9 mouse cellular contexts compared by ENCODE assay signal in genomic region chr9:51101756-51102425, GRCm38 (mm10). TPM values are rescaled to one million over a fixed set of nuclear protein-coding genes. Genes with fewer than 3 reads are reported as not detected.
DNase-seq lines count a peak whose midpoint lies in the region; ATAC-seq lines count a peak whose summit lies in the region.
"Had no signal": no experiment of that assay in that cellular context is flagged by ENCODE, and none has a peak within 500 bp of the region (broad histone marks: within the 10 kb centered on the region; RNA-seq: fewer than 3 reads in every experiment).

Gene 4833427G06Rik (minus strand): TSS chr9:51102078.

- intact Hi-C loops in left cerebral cortex, postnatal 36 days (cut with DNase I) = no loop called here

- ATAC-seq in CD4-positive, CD25-positive, alpha-beta regulatory T cell, adult 4 months = no peak
- ATAC-seq in forebrain, embryonic 15.5 days (replicated peaks) = peak; percentile 77
- ATAC-seq in hindbrain, embryonic 15.5 days (ENCODE audit: low FRiP score, low read depth) = peak; percentile 74; the same call in 1 of the 2 replicates
- peak; percentile 81; the same call in 1 of the 2 replicates for ATAC-seq in stomach, embryonic 14.5 days (ENCODE audit: insufficient number of reproducible peaks, insufficient read depth, low FRiP score, low read depth)

- peaks cover 14% of the 10 kb centered on the region for H3K4me1 ChIP-seq in forebrain, embryonic 15.5 days
- peaks cover 16% of the 10 kb centered on the region for H3K4me1 ChIP-seq in hindbrain, embryonic 15.5 days (replicated peaks)
- no peaks in the 10 kb centered on the region; the same call in 1 of the 2 replicates for H3K4me1 ChIP-seq in stomach, embryonic 14.5 days (ENCODE audit: control insufficient read depth, insufficient read depth, low read length)

- peak within 1 kb of the TSS; percentile 98 for H3K4me2 ChIP-seq in forebrain, embryonic 15.5 days (replicated peaks)
- peak within 1 kb of the TSS; percentile 100 for H3K4me2 ChIP-seq in hindbrain, embryonic 15.5 days
- peak within 1 kb of the TSS; percentile 37 for H3K4me2 ChIP-seq in stomach, embryonic 14.5 days (replicated peaks; ENCODE audit: low read depth, low read length)

- H3K36me3 ChIP-seq in forebrain, embryonic 15.5 days = no peaks in the 10 kb centered on the region
- H3K36me3 ChIP-seq in hindbrain, embryonic 15.5 days = no peaks in the 10 kb centered on the region
- H3K36me3 ChIP-seq in stomach, embryonic 14.5 days (ENCODE audit: control insufficient read depth, insufficient read depth, low read length) = no peaks in the 10 kb centered on the region

- peak within 1 kb of the TSS; percentile 55 for H3K4me3 ChIP-seq in forebrain, embryonic 15.5 days
- H3K4me3 ChIP-seq in hindbrain, embryonic 15.5 days = peak within 1 kb of the TSS; percentile 58; the same call in 1 of the 2 replicates
- peak within 1 kb of the TSS; percentile 16 for H3K4me3 ChIP-seq in stomach, embryonic 14.5 days (ENCODE audit: low read depth, low read length)

- no peaks in the 10 kb centered on the region for H3K9me3 ChIP-seq in forebrain, embryonic 15.5 days
- no peaks in the 10 kb centered on the region for H3K9me3 ChIP-seq in hindbrain, embryonic 15.5 days
- H3K9me3 ChIP-seq in stomach, embryonic 14.5 days (ENCODE audit: control insufficient read depth, low read depth, low read length) = no peaks in the 10 kb centered on the region

- peak; percentile 29 for DNase-seq in CD4-positive, CD25-positive, alpha-beta regulatory T cell, adult 2 months (ENCODE audit: low read depth, low spot score)
- peak; percentile 27 for DNase-seq in cerebellum, adult 11-12 months
- peak; percentile 10 to 17 for DNase-seq in left cerebral cortex, postnatal 36 days (ENCODE audit: low spot score in 2 of 2)
- DNase-seq in mesoderm, embryonic 11.5 days (ENCODE audit: low read depth, low spot score) = peak; percentile 86

- H3K27me3 ChIP-seq in forebrain, embryonic 15.5 days = peaks cover 17% of the 10 kb centered on the region; the same call in 1 of the 2 replicates
- H3K27me3 ChIP-seq in hindbrain, embryonic 15.5 days = peaks cover 9% of the 10 kb centered on the region
- H3K27me3 ChIP-seq in stomach, embryonic 14.5 days (ENCODE audit: control insufficient read depth, insufficient read depth, low read length) = no peaks in the 10 kb centered on the region

- no peak within 1 kb of the TSS for H3K27ac ChIP-seq in forebrain, embryonic 15.5 days (replicated peaks)
- no peak within 1 kb of the TSS for H3K27ac ChIP-seq in hindbrain, embryonic 15.5 days (replicated peaks)
- H3K27ac ChIP-seq in stomach, embryonic 14.5 days (ENCODE audit: low read length) = no peak within 1 kb of the TSS

- WGBS in forebrain, embryonic 15.5 days = 9% methylated on average over 27 of the region's 27 CpGs
- 8% methylated on average over 27 of the region's 27 CpGs for WGBS in hindbrain, embryonic 15.5 days
- WGBS in stomach, embryonic 14.5 days = 10% methylated on average over 27 of the region's 27 CpGs

- H3K9ac ChIP-seq in forebrain, embryonic 15.5 days (replicated peaks) = peak within 1 kb of the TSS; percentile 19; the same call in 1 of the 2 replicates
- no peak within 1 kb of the TSS for H3K9ac ChIP-seq in hindbrain, embryonic 15.5 days
- no peak within 1 kb of the TSS for H3K9ac ChIP-seq in stomach, embryonic 14.5 days (replicated peaks; ENCODE audit: low read depth, low read length)

RNA-seq across cellular contexts. Expression of gene 4833427G06Rik, which starts in this region (rescaled TPM):
- polyA plus RNA-seq in CD4-positive, CD25-positive, alpha-beta regulatory T cell, adult 4 months (2017; shearing (Covaris generic)) = not detected
- polyA plus RNA-seq in forebrain, embryonic 15.5 days (2015; fragmentation: Nextera tagmentation; extraction: Ambion mirVana) = 0.32 and 1.1 TPM in 2 replicates
- polyA plus RNA-seq in hindbrain, embryonic 15.5 days (2015; fragmentation: Nextera tagmentation; extraction: Ambion mirVana) = 0.77 and 1.2 TPM in 2 replicates
- total RNA-seq in left cerebral cortex, postnatal 36 days (2021) = not detected
- polyA plus RNA-seq in stomach, embryonic 14.5 days (2014; fragmentation: Nextera tagmentation; extraction: Ambion mirVana) = not detected in 2 replicates
- polyA plus RNA-seq: large intestine, adult 2 months had no signal

Comparison
In these comparisons a context has a peak if more than half of its experiments do, and no peak if none do; other contexts are left out.
1. Peak in DNase-seq in left cerebral cortex, postnatal 36 days; RNA of the gene not detected or under 1 TPM.
2. Peak in ATAC-seq, H3K4me3 ChIP-seq and H3K4me2 ChIP-seq in stomach, embryonic 14.5 days; RNA of the gene not detected or under 1 TPM.
3. DNase-seq: peak in every context shown above with its lines; median percentile 86 in mesoderm, embryonic 11.5 days; 29 in CD4-positive, CD25-positive, alpha-beta regulatory T cell, adult 2 months; 27 in cerebellum, adult 11-12 months; 14 in left cerebral cortex, postnatal 36 days.
4. H3K4me2 ChIP-seq: peak in every context shown above with its lines; median percentile 100 in hindbrain, embryonic 15.5 days; 98 in forebrain, embryonic 15.5 days; 37 in stomach, embryonic 14.5 days.